Mouse (Mus musculus): ENCODE results near the gene Mfge8. TPM values are rescaled to one million over a fixed set of nuclear protein-coding genes. Genes with fewer than 3 reads are reported as not detected.

Gene Mfge8
- polyA plus RNA-seq, 1 experiment from 2014 or later = 205 TPM

DNA sequence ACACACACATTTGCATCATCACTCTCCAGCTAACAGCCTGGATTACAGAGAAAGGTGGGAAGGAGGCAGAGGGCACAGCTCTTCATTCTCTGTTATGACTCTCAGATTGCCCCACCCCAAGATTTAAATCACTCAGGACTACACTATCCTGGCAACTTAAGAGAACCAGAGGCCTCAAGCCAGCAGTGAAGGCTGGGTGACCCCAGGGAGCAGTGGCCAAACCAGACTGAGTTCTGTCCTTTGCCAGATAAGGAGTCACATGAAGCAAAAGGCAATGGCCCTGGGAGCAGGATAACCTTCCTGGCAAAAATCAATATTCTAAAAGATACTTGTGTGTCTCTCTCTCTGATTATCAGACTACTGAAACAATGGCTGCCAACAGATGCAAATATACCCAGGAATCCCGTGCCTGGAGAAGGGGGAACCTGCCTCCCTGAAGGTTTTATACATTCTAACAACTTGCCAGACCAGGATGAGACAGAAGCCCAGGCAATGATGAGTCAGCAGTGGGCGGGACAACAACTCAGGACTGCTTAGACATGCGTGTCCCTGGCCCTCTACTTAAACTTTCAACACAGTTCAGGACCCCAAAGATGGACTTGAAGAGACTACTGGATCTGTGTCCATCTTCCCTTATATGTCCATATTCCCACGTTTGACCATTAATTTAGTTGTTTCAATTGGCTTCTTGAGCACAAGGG lies 8.8 kb downstream of the Mfge8 start:
- ATAC-seq (replicated peaks; ENCODE audit: insufficient number of reproducible peaks, low FRiP score, low TSS enrichment) = no peak
- no peak overlapping the region for H3K4me3 ChIP-seq (ENCODE audit: low read depth, low read length)
- no peaks in the 10 kb centered on the region for H3K4me1 ChIP-seq (ENCODE audit: control insufficient read depth, insufficient read depth, low read length)
- no peak overlapping the region for H3K9ac ChIP-seq (ENCODE audit: low read depth, low read length)
- no peaks in the 10 kb centered on the region for H3K27me3 ChIP-seq (ENCODE audit: control insufficient read depth, insufficient read depth, low read length)
- H3K4me2 ChIP-seq = no peak overlapping the region
- H3K9me3 ChIP-seq (replicated peaks; ENCODE audit: control insufficient read depth, low read length) = no peaks in the 10 kb centered on the region
- H3K36me3 ChIP-seq (ENCODE audit: control insufficient read depth, insufficient read depth, low read length) = peaks cover 14% of the 10 kb centered on the region
- H3K27ac ChIP-seq (ENCODE audit: low read depth, low read length) = no peak overlapping the region
- 47% methylated on average over 4 of the region's 4 CpGs for WGBS (ENCODE audit: insufficient replicate concordance)

DNA sequence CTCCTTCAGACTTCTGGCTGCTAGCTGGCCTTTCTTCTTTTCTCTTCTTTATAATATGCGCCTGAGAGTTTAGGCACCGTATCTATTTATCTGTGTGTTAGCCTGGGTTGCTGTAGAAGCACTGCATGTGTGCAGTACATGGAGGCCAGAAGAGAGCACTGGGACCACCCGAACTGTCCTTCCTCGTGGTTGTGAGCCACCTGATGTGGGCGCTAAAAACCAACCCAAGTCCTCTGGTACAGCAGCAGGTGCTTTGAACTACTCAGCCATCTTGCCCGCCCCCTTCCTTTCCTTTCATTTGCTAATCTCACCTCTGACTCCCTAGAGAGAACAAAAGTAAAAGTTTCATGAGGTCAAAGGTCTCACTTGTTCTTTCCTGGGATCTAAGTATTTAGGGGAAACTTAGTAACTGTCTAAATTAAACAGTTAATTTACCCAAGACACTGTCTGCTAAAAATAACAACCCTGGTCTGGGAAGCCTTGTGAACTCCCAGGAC lies 9.5 kb downstream of the Mfge8 start:
- Histone ChIP-seq H3K9ac (ENCODE audit: low read depth, low read length) (no peak overlapping the region), H3K27me3 (ENCODE audit: control insufficient read depth, insufficient read depth, low read length) (no peaks in the 10 kb centered on the region), H3K9me3 (replicated peaks; ENCODE audit: control insufficient read depth, low read length) (no peaks in the 10 kb centered on the region), H3K4me2 (no peak overlapping the region), H3K27ac (ENCODE audit: low read depth, low read length) (no peak overlapping the region), H3K4me3 (ENCODE audit: low read depth, low read length) (no peak overlapping the region), H3K36me3 (ENCODE audit: control insufficient read depth, insufficient read depth, low read length) (peaks cover 14% of the 10 kb centered on the region), H3K4me1 (ENCODE audit: control insufficient read depth, insufficient read depth, low read length) (peaks cover 2% of the 10 kb centered on the region; the same call in 1 of the 2 replicates)
- ATAC-seq (replicated peaks; ENCODE audit: insufficient number of reproducible peaks, low FRiP score, low TSS enrichment) = no peak
- WGBS (ENCODE audit: insufficient replicate concordance) = 66% methylated on average over 6 of the region's 6 CpGs

- 27% methylated on average over 6 of the region's 6 CpGs for WGBS (ENCODE audit: insufficient replicate concordance)
- peaks cover 5% of the 10 kb centered on the region for H3K36me3 ChIP-seq (ENCODE audit: control insufficient read depth, insufficient read depth, low read length)
- no peak overlapping the region for H3K9ac ChIP-seq (ENCODE audit: low read depth, low read length)
- no peak; the same call in 1 of the 2 replicates for ATAC-seq (replicated peaks; ENCODE audit: insufficient number of reproducible peaks, low FRiP score, low TSS enrichment)
- no peak overlapping the region for H3K4me2 ChIP-seq
- peaks cover 3% of the 10 kb centered on the region; the same call in 1 of the 2 replicates for H3K27me3 ChIP-seq (ENCODE audit: control insufficient read depth, insufficient read depth, low read length)
- H3K4me1 ChIP-seq (ENCODE audit: control insufficient read depth, insufficient read depth, low read length) = peaks cover 34% of the 10 kb centered on the region
- H3K27ac ChIP-seq (ENCODE audit: low read depth, low read length) = no peak overlapping the region
- no peaks in the 10 kb centered on the region for H3K9me3 ChIP-seq (replicated peaks; ENCODE audit: control insufficient read depth, low read length)
- H3K4me3 ChIP-seq (ENCODE audit: low read depth, low read length) = no peak overlapping the region
Measured at GRCm38 (mm10) chr7:79133391-79133790, 15.5 kb downstream of the Mfge8 start.

- H3K36me3 ChIP-seq (ENCODE audit: control insufficient read depth, insufficient read depth, low read length) = no peaks in the 10 kb centered on the region; the same call in 1 of the 2 replicates
- H3K4me3 ChIP-seq (ENCODE audit: low read depth, low read length) = peak within 1 kb of the TSS; percentile 36
- H3K9me3 ChIP-seq (replicated peaks; ENCODE audit: control insufficient read depth, low read length) = no peaks in the 10 kb centered on the region
- H3K27ac ChIP-seq (ENCODE audit: low read depth, low read length) = no peak within 1 kb of the TSS
- peak within 1 kb of the TSS; percentile 61; the same call in 1 of the 2 replicates for H3K9ac ChIP-seq (ENCODE audit: low read depth, low read length)
- H3K4me1 ChIP-seq (ENCODE audit: control insufficient read depth, insufficient read depth, low read length) = peaks cover 34% of the 10 kb centered on the region
- H3K4me2 ChIP-seq = peak within 1 kb of the TSS; percentile 59
- peak; percentile 15; the same call in 1 of the 2 replicates for ATAC-seq (replicated peaks; ENCODE audit: insufficient number of reproducible peaks, low FRiP score, low TSS enrichment)
- peaks cover 3% of the 10 kb centered on the region; the same call in 1 of the 2 replicates for H3K27me3 ChIP-seq (ENCODE audit: control insufficient read depth, insufficient read depth, low read length)
- 3% methylated on average over 19 of the region's 19 CpGs for WGBS (ENCODE audit: insufficient replicate concordance)
Measured at GRCm38 (mm10) chr7:79130843-79131444, 17.9 kb downstream of the Mfge8 start, which contains the start of gene Hapln3. Gene Hapln3 (minus strand): TSS chr7:79131018.

DNA sequence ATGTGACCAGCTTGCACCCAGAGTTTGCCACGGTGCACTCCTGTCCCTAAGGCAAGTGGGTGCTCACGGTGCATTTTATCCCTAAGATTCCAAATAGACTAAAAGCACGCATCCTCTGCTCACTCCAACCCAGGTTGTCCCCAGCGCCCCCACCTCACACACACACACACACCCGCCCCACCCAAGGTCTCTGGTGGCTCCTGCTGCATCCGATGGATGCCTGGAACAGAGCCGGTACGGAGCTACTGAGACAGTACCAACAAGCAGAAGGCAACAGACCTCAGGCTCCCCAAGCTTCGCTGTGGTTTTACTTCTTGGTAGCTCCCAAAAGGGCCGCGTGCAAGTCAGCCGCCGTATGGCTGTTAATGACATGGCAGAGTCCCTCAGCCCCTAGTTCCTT lies 18.5 kb downstream of the Mfge8 start:
- H3K4me3 ChIP-seq (ENCODE audit: low read depth, low read length) = peak overlapping the region; percentile 36
- H3K27me3 ChIP-seq (ENCODE audit: control insufficient read depth, insufficient read depth, low read length) = peaks cover 3% of the 10 kb centered on the region; the same call in 1 of the 2 replicates
- peaks cover 34% of the 10 kb centered on the region for H3K4me1 ChIP-seq (ENCODE audit: control insufficient read depth, insufficient read depth, low read length)
- peak overlapping the region; percentile 59 for H3K4me2 ChIP-seq
- ATAC-seq (replicated peaks; ENCODE audit: insufficient number of reproducible peaks, low FRiP score, low TSS enrichment) = no peak
- H3K9ac ChIP-seq (ENCODE audit: low read depth, low read length) = peak overlapping the region; percentile 61; the same call in 1 of the 2 replicates
- WGBS (ENCODE audit: insufficient replicate concordance) = 12% methylated on average over 13 of the region's 13 CpGs
- H3K9me3 ChIP-seq (replicated peaks; ENCODE audit: control insufficient read depth, low read length) = no peaks in the 10 kb centered on the region
- no peak overlapping the region for H3K27ac ChIP-seq (ENCODE audit: low read depth, low read length)
- H3K36me3 ChIP-seq (ENCODE audit: control insufficient read depth, insufficient read depth, low read length) = no peaks in the 10 kb centered on the region

DNA sequence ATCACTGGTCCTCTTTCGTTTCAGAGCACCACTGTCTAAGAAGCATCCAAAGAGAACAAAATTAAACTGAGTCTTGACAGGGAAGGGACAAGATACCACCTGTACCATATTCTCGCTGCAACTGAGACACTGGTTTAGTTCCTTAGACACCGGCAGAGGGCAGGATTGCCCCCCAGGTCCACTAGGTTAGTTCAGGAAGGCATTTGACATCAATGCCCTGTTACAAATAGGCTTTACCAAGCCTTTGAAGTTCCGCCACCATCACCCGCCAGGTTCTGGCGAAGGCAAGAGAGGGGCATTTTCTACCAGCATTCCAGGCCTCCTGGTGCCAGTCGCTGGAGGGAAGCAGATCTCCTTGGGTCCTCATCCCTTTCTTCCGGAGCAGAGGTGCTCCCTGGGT lies 19.0 kb downstream of the Mfge8 start:
- peaks cover 3% of the 10 kb centered on the region; the same call in 1 of the 2 replicates for H3K27me3 ChIP-seq (ENCODE audit: control insufficient read depth, insufficient read depth, low read length)
- peak overlapping the region; percentile 59 for H3K4me2 ChIP-seq
- H3K9ac ChIP-seq (ENCODE audit: low read depth, low read length) = no peak overlapping the region; the same call in 1 of the 2 replicates
- H3K9me3 ChIP-seq (replicated peaks; ENCODE audit: control insufficient read depth, low read length) = no peaks in the 10 kb centered on the region
- WGBS (ENCODE audit: insufficient replicate concordance) = 10% methylated on average over 8 of the region's 8 CpGs
- no peak for ATAC-seq (replicated peaks; ENCODE audit: insufficient number of reproducible peaks, low FRiP score, low TSS enrichment)
- no peaks in the 10 kb centered on the region for H3K36me3 ChIP-seq (ENCODE audit: control insufficient read depth, insufficient read depth, low read length)
- H3K4me3 ChIP-seq (ENCODE audit: low read depth, low read length) = peak overlapping the region; percentile 36
- H3K4me1 ChIP-seq (ENCODE audit: control insufficient read depth, insufficient read depth, low read length) = peaks cover 34% of the 10 kb centered on the region
- H3K27ac ChIP-seq (ENCODE audit: low read depth, low read length) = no peak overlapping the region

DNA sequence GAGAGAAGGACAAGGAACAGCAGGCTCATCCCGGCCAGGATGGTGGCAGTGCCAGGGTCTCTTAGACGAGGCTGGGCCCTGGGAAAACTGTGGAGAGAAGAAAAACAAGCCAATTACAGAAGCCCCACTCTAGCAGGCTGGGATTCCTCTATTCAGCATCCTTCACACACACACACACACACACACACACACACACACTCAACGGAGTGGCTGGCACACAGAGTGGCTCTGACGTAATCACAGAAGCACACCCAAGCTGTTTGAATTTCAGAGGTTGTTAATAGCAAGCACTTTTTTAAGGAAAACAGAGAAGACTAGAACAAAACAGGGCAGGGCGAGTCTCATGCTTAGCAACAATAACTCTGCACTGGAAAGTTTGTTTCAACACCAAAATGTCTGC lies 25.4 kb downstream of the Mfge8 start:
- H3K4me1 ChIP-seq (ENCODE audit: control insufficient read depth, insufficient read depth, low read length) = no peaks in the 10 kb centered on the region
- whole genome bisulfite sequencing (ENCODE audit: insufficient replicate concordance) = 72% methylated on average over 5 of the region's 5 CpGs
- H3K4me3 ChIP-seq (ENCODE audit: low read depth, low read length) = no peak overlapping the region
- H3K9ac ChIP-seq (ENCODE audit: low read depth, low read length) = no peak overlapping the region
- no peaks in the 10 kb centered on the region for H3K36me3 ChIP-seq (ENCODE audit: control insufficient read depth, insufficient read depth, low read length)
- no peak overlapping the region for H3K27ac ChIP-seq (ENCODE audit: low read depth, low read length)
- no peaks in the 10 kb centered on the region for H3K9me3 ChIP-seq (replicated peaks; ENCODE audit: control insufficient read depth, low read length)
- no peaks in the 10 kb centered on the region for H3K27me3 ChIP-seq (ENCODE audit: control insufficient read depth, insufficient read depth, low read length)
- no peak overlapping the region for H3K4me2 ChIP-seq
- no peak for ATAC-seq (replicated peaks; ENCODE audit: insufficient number of reproducible peaks, low FRiP score, low TSS enrichment)

- H3K9ac ChIP-seq (ENCODE audit: low read depth, low read length) = no peak overlapping the region
- no peak overlapping the region for H3K4me3 ChIP-seq (ENCODE audit: low read depth, low read length)
- WGBS (ENCODE audit: insufficient replicate concordance) = 49% methylated on average over 4 of the region's 4 CpGs
- no peak for ATAC-seq (replicated peaks; ENCODE audit: insufficient number of reproducible peaks, low FRiP score, low TSS enrichment)
- no peak overlapping the region for H3K4me2 ChIP-seq
- no peaks in the 10 kb centered on the region for H3K36me3 ChIP-seq (ENCODE audit: control insufficient read depth, insufficient read depth, low read length)
- no peak overlapping the region for H3K27ac ChIP-seq (ENCODE audit: low read depth, low read length)
- H3K27me3 ChIP-seq (ENCODE audit: control insufficient read depth, insufficient read depth, low read length) = peaks cover 2% of the 10 kb centered on the region; the same call in 1 of the 2 replicates
- no peaks in the 10 kb centered on the region for H3K4me1 ChIP-seq (ENCODE audit: control insufficient read depth, insufficient read depth, low read length)
- no peaks in the 10 kb centered on the region for H3K9me3 ChIP-seq (replicated peaks; ENCODE audit: control insufficient read depth, low read length)
Measured at GRCm38 (mm10) chr7:79113848-79114247, 35.0 kb downstream of the Mfge8 start.
